Mouse (Mus musculus): ENCODE data around the gene Olfr1438-ps1. TPM values are rescaled to one million over a fixed set of nuclear protein-coding genes. Genes with fewer than 3 reads are reported as not detected.
"Not testable (repeated sequence)": the region's sequence is repeated elsewhere in the genome, so short reads cannot be mapped to it uniquely, and the experiment has no call there.

Olfr1438-ps1 gene
- polyA plus RNA-seq (2015; fragmentation: Nextera tagmentation; extraction: Ambion mirVana), result not detected in 2 replicates

- no peak within 1 kb of the TSS for H3K4me3 ChIP-seq (ENCODE audit: low read length)
- H3K9me3 ChIP-seq (ENCODE audit: control insufficient read depth, low read length), result no peaks in the 10 kb centered on the region
- no peak within 1 kb of the TSS for H3K4me2 ChIP-seq (ENCODE audit: low read depth, low read length)
- ATAC-seq (ENCODE audit: low read depth), result no peak
- no peaks in the 10 kb centered on the region for H3K36me3 ChIP-seq (ENCODE audit: control insufficient read depth, insufficient read depth, low read length)
- H3K27ac ChIP-seq (ENCODE audit: low read length), result no peak within 1 kb of the TSS
- no peaks in the 10 kb centered on the region for H3K27me3 ChIP-seq (ENCODE audit: control insufficient read depth, insufficient read depth, low read depth, low read length)
- WGBS, result 84% methylated on average over 3 of the region's 3 CpGs
- no peak within 1 kb of the TSS for H3K9ac ChIP-seq (ENCODE audit: low read length)
- H3K4me1 ChIP-seq (replicated peaks; ENCODE audit: control insufficient read depth, insufficient read depth, low read length), result no peaks in the 10 kb centered on the region
Measured at GRCm38 (mm10) chr19:12335810-12336209, at the start of gene Olfr1438-ps1. TSS of gene Olfr1438-ps1 (minus strand) at chr19:12335910.

GRCm38 (mm10) chr19:12374465-12375025 is 38.8 kb upstream of the Olfr1438-ps1 start:
- no peaks in the 10 kb centered on the region for H3K9me3 ChIP-seq (ENCODE audit: control insufficient read depth, low read length)
- no peaks in the 10 kb centered on the region for H3K36me3 ChIP-seq (ENCODE audit: control insufficient read depth, insufficient read depth, low read length)
- H3K27ac ChIP-seq (ENCODE audit: low read length), result no peak overlapping the region
- no peaks in the 10 kb centered on the region for H3K27me3 ChIP-seq (ENCODE audit: control insufficient read depth, insufficient read depth, low read depth, low read length)
- no peak overlapping the region for H3K9ac ChIP-seq (ENCODE audit: low read length)
- no peak for ATAC-seq (ENCODE audit: low read depth)
- no peak overlapping the region for H3K4me2 ChIP-seq (ENCODE audit: low read depth, low read length)
- no peaks in the 10 kb centered on the region for H3K4me1 ChIP-seq (replicated peaks; ENCODE audit: control insufficient read depth, insufficient read depth, low read length)
- 52% methylated on average over 2 of the region's 2 CpGs for WGBS
- no peak overlapping the region for H3K4me3 ChIP-seq (ENCODE audit: low read length)

GRCm38 (mm10) chr19:12373004-12373403 is 37.3 kb upstream of the Olfr1438-ps1 start:
- no peaks in the 10 kb centered on the region for H3K27me3 ChIP-seq (ENCODE audit: control insufficient read depth, insufficient read depth, low read depth, low read length)
- no peak overlapping the region for H3K4me2 ChIP-seq (ENCODE audit: low read depth, low read length)
- no peak overlapping the region for H3K4me3 ChIP-seq (ENCODE audit: low read length)
- H3K36me3 ChIP-seq (ENCODE audit: control insufficient read depth, insufficient read depth, low read length), result no peaks in the 10 kb centered on the region
- H3K4me1 ChIP-seq (replicated peaks; ENCODE audit: control insufficient read depth, insufficient read depth, low read length), result no peaks in the 10 kb centered on the region
- WGBS, result 70% methylated on average over 3 of the region's 3 CpGs
- ATAC-seq (ENCODE audit: low read depth), result no peak
- no peaks in the 10 kb centered on the region for H3K9me3 ChIP-seq (ENCODE audit: control insufficient read depth, low read length)
- H3K27ac ChIP-seq (ENCODE audit: low read length), result no peak overlapping the region
- no peak overlapping the region for H3K9ac ChIP-seq (ENCODE audit: low read length)

- H3K27ac ChIP-seq (ENCODE audit: low read length), result no peak within 1 kb of the TSS
Measured at GRCm38 (mm10) chr19:12325001-12325400, 10.7 kb downstream of the Olfr1438-ps1 start, which contains the start of gene Olfr1437. TSS of gene Olfr1437 (minus strand) at chr19:12325101.

GRCm38 (mm10) chr19:12299030-12299429 is 36.7 kb downstream of the Olfr1438-ps1 start, which contains the start of gene Olfr1436:
TSS of gene Olfr1436 (minus strand) at chr19:12299130.
- not testable (repeated sequence) for H3K4me1 ChIP-seq (replicated peaks; ENCODE audit: control insufficient read depth, insufficient read depth, low read length); H3K36me3 ChIP-seq (ENCODE audit: control insufficient read depth, insufficient read depth, low read length); H3K9ac ChIP-seq (ENCODE audit: low read length); ATAC-seq (ENCODE audit: low read depth); H3K4me2 ChIP-seq (ENCODE audit: low read depth, low read length); H3K27ac ChIP-seq (ENCODE audit: low read length); H3K9me3 ChIP-seq (ENCODE audit: control insufficient read depth, low read length); H3K4me3 ChIP-seq (ENCODE audit: low read length); H3K27me3 ChIP-seq (ENCODE audit: control insufficient read depth, insufficient read depth, low read depth, low read length)
- WGBS, result 80% methylated on average over 1 of the region's 1 CpGs

More at GRCm38 (mm10) chr19:12325001-12325400, 10.7 kb downstream of the Olfr1438-ps1 start, which contains the start of gene Olfr1437:
- Histone ChIP-seq H3K4me1 (replicated peaks; ENCODE audit: control insufficient read depth, insufficient read depth, low read length) (no peaks in the 10 kb centered on the region), H3K4me2 (ENCODE audit: low read depth, low read length) (no peak within 1 kb of the TSS), H3K9me3 (ENCODE audit: control insufficient read depth, low read length) (no peaks in the 10 kb centered on the region), H3K27me3 (ENCODE audit: control insufficient read depth, insufficient read depth, low read depth, low read length) (no peaks in the 10 kb centered on the region), H3K9ac (ENCODE audit: low read length) (no peak within 1 kb of the TSS), H3K4me3 (ENCODE audit: low read length) (no peak within 1 kb of the TSS), H3K36me3 (ENCODE audit: control insufficient read depth, insufficient read depth, low read length) (no peaks in the 10 kb centered on the region)
- 89% methylated on average over 2 of the region's 2 CpGs for WGBS
- ATAC-seq (ENCODE audit: low read depth), result no peak

GRCm38 (mm10) chr19:12292979-12293378 is 42.7 kb downstream of the Olfr1438-ps1 start:
- no peaks in the 10 kb centered on the region for H3K4me1 ChIP-seq (replicated peaks; ENCODE audit: control insufficient read depth, insufficient read depth, low read length)
- no peaks in the 10 kb centered on the region for H3K27me3 ChIP-seq (ENCODE audit: control insufficient read depth, insufficient read depth, low read depth, low read length)
- H3K36me3 ChIP-seq (ENCODE audit: control insufficient read depth, insufficient read depth, low read length), result no peaks in the 10 kb centered on the region
- H3K9me3 ChIP-seq (ENCODE audit: control insufficient read depth, low read length), result no peaks in the 10 kb centered on the region
- H3K9ac ChIP-seq (ENCODE audit: low read length), result no peak overlapping the region
- ATAC-seq (ENCODE audit: low read depth), result no peak
- H3K4me2 ChIP-seq (ENCODE audit: low read depth, low read length), result no peak overlapping the region
- H3K4me3 ChIP-seq (ENCODE audit: low read length), result no peak overlapping the region
- H3K27ac ChIP-seq (ENCODE audit: low read length), result no peak overlapping the region

GRCm38 (mm10) chr19:12279554-12279953 is 56.2 kb downstream of the Olfr1438-ps1 start, which contains the start of gene Olfr1434:
TSS of gene Olfr1434 (plus strand) at chr19:12279854.
- no peaks in the 10 kb centered on the region for H3K36me3 ChIP-seq (ENCODE audit: control insufficient read depth, insufficient read depth, low read length)
- no peak within 1 kb of the TSS for H3K9ac ChIP-seq (ENCODE audit: low read length)
- H3K4me2 ChIP-seq (ENCODE audit: low read depth, low read length), result no peak within 1 kb of the TSS
- no peak within 1 kb of the TSS for H3K27ac ChIP-seq (ENCODE audit: low read length)
- H3K27me3 ChIP-seq (ENCODE audit: control insufficient read depth, insufficient read depth, low read depth, low read length), result no peaks in the 10 kb centered on the region
- no peak for ATAC-seq (ENCODE audit: low read depth)
- no peaks in the 10 kb centered on the region for H3K4me1 ChIP-seq (replicated peaks; ENCODE audit: control insufficient read depth, insufficient read depth, low read length)
- H3K4me3 ChIP-seq (ENCODE audit: low read length), result no peak within 1 kb of the TSS
- 62% methylated on average over 2 of the region's 2 CpGs for WGBS
- no peaks in the 10 kb centered on the region; the same call in 1 of the 2 replicates for H3K9me3 ChIP-seq (ENCODE audit: control insufficient read depth, low read length)

Other genes starting within 250 kb of the Olfr1438-ps1 start
- gene Olfr1426, start 243.9 kb downstream of the Olfr1438-ps1 start, polyA plus RNA-seq (2015; fragmentation: Nextera tagmentation; extraction: Ambion mirVana), result not detected in 2 replicates
- not detected in 2 replicates for gene Olfr1427, start 232.6 kb downstream of the Olfr1438-ps1 start, polyA plus RNA-seq (2015; fragmentation: Nextera tagmentation; extraction: Ambion mirVana)
- not detected in 2 replicates for gene Olfr1428, start 220.0 kb downstream of the Olfr1438-ps1 start, polyA plus RNA-seq (2015; fragmentation: Nextera tagmentation; extraction: Ambion mirVana)
- not detected in 2 replicates for gene Olfr76, start 212.7 kb downstream of the Olfr1438-ps1 start, polyA plus RNA-seq (2015; fragmentation: Nextera tagmentation; extraction: Ambion mirVana)
- not detected in 2 replicates for gene Olfr1555-ps1, start 165.8 kb downstream of the Olfr1438-ps1 start, polyA plus RNA-seq (2015; fragmentation: Nextera tagmentation; extraction: Ambion mirVana)
- not detected in 2 replicates for gene Olfr1431, start 135.3 kb downstream of the Olfr1438-ps1 start, polyA plus RNA-seq (2015; fragmentation: Nextera tagmentation; extraction: Ambion mirVana)
- gene Olfr1432, start 103.3 kb downstream of the Olfr1438-ps1 start, polyA plus RNA-seq (2015; fragmentation: Nextera tagmentation; extraction: Ambion mirVana), result not detected in 2 replicates
- not detected in 2 replicates for gene Olfr262, start 94.3 kb downstream of the Olfr1438-ps1 start, polyA plus RNA-seq (2015; fragmentation: Nextera tagmentation; extraction: Ambion mirVana)
- not detected in 2 replicates for gene Olfr235, start 74.9 kb downstream of the Olfr1438-ps1 start, polyA plus RNA-seq (2015; fragmentation: Nextera tagmentation; extraction: Ambion mirVana)
- gene Olfr1434, start 56.1 kb downstream of the Olfr1438-ps1 start, polyA plus RNA-seq (2015; fragmentation: Nextera tagmentation; extraction: Ambion mirVana), result not detected in 2 replicates
- not detected in 2 replicates for gene Olfr1436, start 36.8 kb downstream of the Olfr1438-ps1 start, polyA plus RNA-seq (2015; fragmentation: Nextera tagmentation; extraction: Ambion mirVana)
- not detected in 2 replicates for gene Olfr1437, start 10.8 kb downstream of the Olfr1438-ps1 start, polyA plus RNA-seq (2015; fragmentation: Nextera tagmentation; extraction: Ambion mirVana)
- not detected in 2 replicates for gene Olfr1440, start 51.4 kb upstream of the Olfr1438-ps1 start, polyA plus RNA-seq (2015; fragmentation: Nextera tagmentation; extraction: Ambion mirVana)
- gene Olfr1441, start 81.5 kb upstream of the Olfr1438-ps1 start, polyA plus RNA-seq (2015; fragmentation: Nextera tagmentation; extraction: Ambion mirVana), result not detected in 2 replicates
- not detected in 2 replicates for gene Pfpl, start 92.0 kb upstream of the Olfr1438-ps1 start, polyA plus RNA-seq (2015; fragmentation: Nextera tagmentation; extraction: Ambion mirVana)
- gene Mpeg1, start 124.9 kb upstream of the Olfr1438-ps1 start, polyA plus RNA-seq (2015; fragmentation: Nextera tagmentation; extraction: Ambion mirVana), result 0.79 and 0.88 TPM in 2 replicates
- 16.0 and 16.5 TPM in 2 replicates for gene Dtx4, start 165.5 kb upstream of the Olfr1438-ps1 start, polyA plus RNA-seq (2015; fragmentation: Nextera tagmentation; extraction: Ambion mirVana)
- gene Fam111a, start 209.8 kb upstream of the Olfr1438-ps1 start, polyA plus RNA-seq (2015; fragmentation: Nextera tagmentation; extraction: Ambion mirVana), result 31.1 and 33.6 TPM in 2 replicates

All from lung, embryonic 16.5 days (tissue).